Mouse (Mus musculus) regulatory T cell (primary cell): ENCODE measurements around the gene Klrc1.
"Not testable (repeated sequence)": the region's sequence is repeated elsewhere in the genome, so short reads cannot be mapped to it uniquely, and the experiment has no call there.

ENCODE experiments used
- in situ Hi-C: fragments of 300-600 bp; cut with MboI, MseI; formaldehyde crosslinking; loops from one replicate; pipeline ENCODE4 v1.15.1; 2025; ENCODE audit warnings: high pct_unique_total_duplicates

Klrc1 gene

DNA sequence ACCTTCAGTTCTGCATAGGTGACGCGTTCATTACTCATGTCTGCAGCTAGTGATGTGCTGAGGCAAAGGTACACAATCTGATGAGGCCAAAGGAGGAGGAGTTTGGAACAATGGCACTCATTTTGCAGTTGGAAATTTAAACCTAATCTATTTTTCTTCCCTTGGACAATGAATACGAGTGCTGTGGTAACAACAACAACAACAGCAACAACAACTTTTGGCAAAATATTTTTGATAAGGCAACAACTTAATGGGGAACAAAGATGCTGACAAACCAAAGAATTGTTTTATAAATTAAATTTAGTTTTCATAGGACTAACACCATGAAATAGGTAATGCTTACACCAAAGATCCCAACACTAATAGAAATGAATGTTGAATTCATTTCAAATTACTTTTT is at the start of gene Klrc1:
TSS of gene Klrc1 (minus strand) at position 101 of the 400 bp plus-strand sequence.
- in situ Hi-C loops = no loop called here

DNA sequence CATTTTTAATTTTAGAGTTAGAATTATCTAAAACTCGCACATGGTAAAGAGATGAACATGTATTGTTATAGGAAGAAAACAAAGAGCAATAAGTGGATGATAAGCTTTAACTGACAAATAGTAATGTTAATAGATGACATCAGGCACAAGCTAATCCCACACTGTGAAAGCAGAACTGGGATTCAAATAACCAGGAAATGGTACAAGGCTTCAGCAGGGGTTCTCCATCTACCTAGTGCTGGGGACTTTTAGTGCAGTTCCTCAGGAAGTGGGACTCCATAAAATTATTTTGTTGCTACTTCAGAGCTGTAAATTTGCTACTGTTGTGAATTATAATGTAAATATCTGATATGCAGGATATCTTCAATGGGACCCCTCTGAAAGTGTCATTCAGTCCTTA is 48.5 kb upstream of the Klrc1 start:
- in situ Hi-C loops = no loop called here

DNA sequence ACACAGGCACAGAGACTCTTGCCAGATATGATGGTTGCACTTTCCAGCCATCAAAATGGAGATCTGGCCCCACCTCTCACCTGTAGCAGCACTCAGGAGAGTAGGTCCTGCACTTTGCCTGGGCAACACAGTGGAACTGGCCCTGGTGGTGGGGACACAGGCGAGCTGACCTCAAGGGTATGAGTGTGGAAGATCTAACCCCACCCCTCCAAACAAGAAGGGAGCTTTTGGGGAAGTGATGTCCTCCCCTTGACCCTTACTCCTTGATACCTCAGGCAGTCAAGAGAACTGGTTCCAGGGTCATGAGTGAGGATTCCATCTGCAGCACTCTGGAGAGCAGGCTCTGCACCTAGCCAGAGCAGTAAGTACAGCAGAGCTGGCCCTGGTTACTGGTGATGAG is 42.6 kb upstream of the Klrc1 start:
- in situ Hi-C loops = no loop called here

DNA sequence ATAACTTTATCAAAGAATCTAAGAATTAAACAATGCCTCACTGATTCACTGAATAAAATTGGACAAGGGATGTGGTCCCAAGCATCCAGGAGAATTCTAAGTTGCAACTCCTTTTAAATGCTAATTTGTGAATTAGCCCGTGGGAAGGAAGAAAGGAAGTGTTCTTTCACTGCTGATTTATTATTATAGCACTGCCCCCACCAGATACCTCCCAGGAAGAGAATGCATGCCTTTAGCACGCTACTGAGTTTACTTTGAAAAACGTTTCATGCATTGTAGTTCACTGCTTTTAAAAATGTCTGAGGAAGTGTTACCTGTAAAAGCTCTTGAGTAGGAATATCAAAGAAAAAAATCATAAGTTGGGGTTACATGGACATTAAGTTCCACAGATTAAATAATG is 41.7 kb upstream of the Klrc1 start:
- in situ Hi-C loops = no loop called here

DNA sequence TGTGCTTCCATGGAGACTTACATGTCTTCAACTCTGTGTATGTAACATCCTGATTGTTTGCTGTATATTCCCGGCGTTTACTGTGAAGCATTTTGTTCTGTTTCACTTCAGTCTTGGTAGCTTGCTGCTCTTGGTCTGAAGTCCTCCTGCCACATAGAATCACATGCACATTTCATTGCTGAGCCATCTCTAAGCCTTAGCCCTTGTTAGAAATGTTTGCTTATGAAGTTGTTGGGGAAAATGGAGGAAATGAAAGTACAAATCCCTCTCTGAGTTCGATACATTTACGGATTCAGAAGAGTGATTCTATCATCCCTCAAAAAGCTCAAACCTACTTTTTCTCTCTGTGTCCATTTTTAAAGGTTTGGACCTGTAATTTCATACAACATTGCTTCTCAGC is 38.3 kb upstream of the Klrc1 start, which contains the start of gene Klri1:
TSS of gene Klri1 (minus strand) at position 101 of the 400 bp plus-strand sequence.
- in situ Hi-C loops = loop anchor here (10.0 kb wide), 1 partner anchor 838 kb away; no protein-coding TSS in a partner anchor

DNA sequence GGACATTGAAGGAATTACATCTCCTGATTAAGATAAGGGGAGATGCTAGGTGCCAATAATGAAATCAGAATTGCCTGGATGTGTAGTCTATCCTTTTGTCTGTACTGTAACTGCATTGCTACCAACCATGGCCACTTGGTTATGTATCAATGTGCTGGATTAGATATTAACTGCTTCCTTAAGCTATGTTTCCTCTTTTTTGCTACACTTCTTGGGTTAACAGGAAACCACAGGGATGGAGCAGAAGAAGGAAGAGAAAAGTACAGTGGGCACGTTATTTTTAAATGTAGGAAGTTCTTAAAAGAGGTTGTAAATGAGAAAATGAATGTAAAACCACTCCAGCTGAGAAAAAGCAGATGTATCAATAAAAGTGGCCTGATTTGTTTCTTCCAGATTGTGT is 34.8 kb upstream of the Klrc1 start:
- in situ Hi-C loops = loop anchor here (10.0 kb wide), 1 partner anchor 841 kb away; no protein-coding TSS in a partner anchor

DNA sequence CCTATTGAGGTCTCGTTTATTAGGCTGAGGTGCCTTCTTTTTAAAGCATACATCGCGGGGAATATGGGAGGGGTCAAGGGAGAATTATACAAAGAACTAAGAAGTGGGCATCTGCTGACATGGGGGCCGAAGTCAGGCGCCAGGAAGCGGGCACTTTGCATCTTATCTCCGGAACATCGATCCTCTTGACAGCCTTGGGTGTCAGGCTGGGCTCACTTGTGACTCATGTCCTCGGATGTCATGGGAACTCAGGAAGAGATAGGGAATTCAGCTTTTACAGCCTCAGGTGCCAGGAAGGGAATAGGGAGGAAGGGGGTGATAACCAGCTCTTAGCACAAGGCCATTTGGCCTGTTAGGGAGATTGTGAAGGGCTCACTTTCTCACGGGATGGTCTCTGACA is 12.7 kb upstream of the Klrc1 start:
- in situ Hi-C loops = loop anchor here (5.0 kb wide), 1 partner anchor 56 kb away; no protein-coding TSS in a partner anchor

DNA sequence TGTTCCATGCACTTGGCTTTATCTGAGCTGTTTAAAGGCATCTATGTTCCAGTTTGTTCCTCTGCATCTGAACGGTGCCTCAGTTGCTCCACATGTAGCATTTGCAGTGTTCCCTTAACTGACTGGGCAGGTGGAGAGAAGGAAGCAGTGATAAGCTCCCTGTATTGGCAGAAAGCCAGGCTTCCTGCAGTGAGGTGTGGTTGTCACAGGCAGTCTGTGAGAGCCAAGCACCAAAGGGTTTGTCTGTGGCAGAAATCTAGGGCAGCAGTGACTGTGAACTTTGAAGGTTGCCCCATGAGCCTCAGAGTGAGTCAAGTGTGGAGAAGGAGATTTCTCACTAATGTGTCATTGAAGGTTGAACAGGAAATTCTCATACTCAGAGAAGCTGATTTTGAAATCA is 1.6 kb upstream of the Klrc1 start:
- in situ Hi-C loops = loop anchor here (5.0 kb wide), 1 partner anchor 103 kb away; the partner anchor contains the start of gene Klre1

DNA sequence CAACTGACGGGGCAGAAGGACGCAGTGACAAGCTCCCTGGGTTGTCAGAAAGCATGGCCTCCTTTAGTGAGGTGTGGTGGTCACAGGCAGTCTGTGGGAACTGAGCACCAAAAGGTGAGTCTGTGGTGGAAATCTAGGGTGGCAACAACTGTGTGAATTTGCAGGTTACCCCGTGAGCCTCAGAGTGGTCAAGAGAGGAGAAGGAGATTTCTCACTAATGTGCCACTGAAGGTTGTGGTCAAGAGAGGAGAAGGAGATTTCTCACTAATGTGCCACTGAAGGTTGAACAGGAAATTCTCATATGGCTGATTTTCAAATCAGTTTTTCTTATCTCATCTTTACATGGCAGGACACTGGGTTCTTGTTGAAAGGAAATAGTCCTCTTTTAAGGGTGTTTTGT is 17.5 kb downstream of the Klrc1 start:
- in situ Hi-C loops = not testable (repeated sequence)

DNA sequence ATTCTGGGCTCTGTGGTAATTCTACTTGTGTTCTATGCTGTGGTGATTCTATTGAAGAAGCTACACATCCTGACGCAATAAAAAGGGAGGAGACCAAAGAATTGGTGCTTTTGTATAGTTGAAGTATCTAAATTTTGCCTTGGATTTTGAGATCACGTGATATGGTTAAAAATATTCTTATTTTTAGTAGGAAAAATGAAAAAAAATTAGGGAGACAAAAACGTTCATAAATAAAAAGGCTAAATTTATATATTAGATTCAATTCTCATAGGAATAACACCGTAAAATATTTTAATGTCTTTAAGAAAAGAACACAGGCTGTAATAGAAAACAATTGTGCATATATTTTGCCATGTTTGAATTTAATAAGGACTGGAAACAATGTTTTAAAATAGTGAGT is 18.2 kb downstream of the Klrc1 start, which contains the start of gene Klrc2:
TSS of gene Klrc2 (minus strand) at position 101 of the 400 bp plus-strand sequence.
- in situ Hi-C loops = not testable (repeated sequence)

DNA sequence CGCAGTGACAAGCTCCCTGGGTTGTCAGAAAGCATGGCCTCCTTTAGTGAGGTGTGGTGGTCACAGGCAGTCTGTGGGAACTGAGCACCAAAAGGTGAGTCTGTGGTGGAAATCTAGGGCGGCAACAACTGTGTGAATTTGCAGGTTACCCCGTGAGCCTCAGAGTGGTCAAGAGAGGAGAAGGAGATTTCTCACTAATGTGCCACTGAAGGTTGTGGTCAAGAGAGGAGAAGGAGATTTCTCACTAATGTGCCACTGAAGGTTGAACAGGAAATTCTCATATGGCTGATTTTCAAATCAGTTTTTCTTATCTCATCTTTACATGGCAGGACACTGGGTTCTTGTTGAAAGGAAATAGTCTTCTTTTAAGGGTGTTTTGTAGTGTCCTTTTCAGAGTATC is 34.7 kb downstream of the Klrc1 start:
- in situ Hi-C loops = not testable (repeated sequence)

DNA sequence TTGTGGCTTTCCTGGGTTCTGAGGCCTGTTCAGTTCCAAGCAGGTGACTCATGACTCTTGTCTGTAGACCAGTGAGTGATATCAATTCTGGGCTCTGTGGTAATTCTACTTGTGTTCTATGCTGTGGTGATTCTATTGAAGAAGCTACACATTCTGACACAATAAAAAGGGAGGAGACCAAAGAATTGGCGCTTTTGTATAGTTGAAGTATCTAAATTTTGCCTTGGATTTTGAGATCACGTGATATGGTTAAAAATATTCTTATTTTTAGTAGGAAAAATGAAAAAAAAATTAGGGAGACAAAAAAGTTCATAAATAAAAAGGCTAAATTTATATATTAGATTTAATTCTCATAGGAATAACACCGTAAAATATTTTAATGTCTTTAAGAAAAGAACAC is 35.5 kb downstream of the Klrc1 start, which contains the start of gene Klrc3:
TSS of gene Klrc3 (minus strand) at position 101 of the 400 bp plus-strand sequence.
- in situ Hi-C loops = not testable (repeated sequence)

DNA sequence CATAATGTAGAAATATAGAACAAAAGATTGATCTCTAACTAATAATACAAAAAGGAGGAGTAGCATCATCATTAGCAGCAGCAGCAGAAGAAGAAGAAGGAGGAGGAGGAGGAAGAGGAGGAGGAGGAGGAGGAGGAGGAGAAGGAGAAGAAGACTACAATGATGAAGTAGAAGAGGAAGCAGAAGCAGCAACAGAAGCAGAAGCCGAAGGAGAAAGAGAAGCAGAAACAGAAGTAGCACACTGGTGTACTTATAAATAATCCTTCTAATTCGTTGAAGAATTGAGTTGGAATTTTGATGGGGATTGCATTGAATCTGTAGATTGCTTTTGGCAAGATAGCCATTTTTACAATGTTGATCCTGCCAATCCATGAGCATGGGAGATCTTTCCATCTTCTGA is 47.7 kb downstream of the Klrc1 start:
- in situ Hi-C loops = not testable (repeated sequence)

DNA sequence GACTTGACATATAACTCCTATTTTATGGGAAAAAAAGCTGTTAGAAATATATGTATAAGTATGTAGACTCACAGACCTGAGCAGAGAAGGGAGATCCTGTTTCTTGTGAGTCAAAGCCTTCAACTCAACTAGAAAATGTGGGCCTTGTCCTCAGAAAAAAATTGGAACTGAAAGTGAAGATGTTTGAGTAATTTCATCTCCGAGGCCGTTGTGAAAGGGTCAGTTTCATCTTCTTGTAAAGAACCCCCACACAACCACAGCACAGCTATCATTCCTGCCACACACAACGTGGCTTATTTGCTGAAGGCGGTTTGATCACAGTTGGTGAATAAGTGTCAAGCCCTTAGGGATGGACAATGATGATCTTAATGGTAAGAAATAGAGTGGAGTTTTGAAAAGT is 55.0 kb downstream of the Klrc1 start, which contains the start of gene Klrk1:
TSS of gene Klrk1 (minus strand) at position 130 of the 400 bp plus-strand sequence.
- in situ Hi-C loops = no loop called here
